Mouse (Mus musculus) adrenal gland, postnatal 14 days (tissue): Measurements from ENCODE around the gene Lhx2. TPM values are rescaled to one million over a fixed set of nuclear protein-coding genes. Genes with fewer than 3 reads are reported as not detected.

Source experiments
- DNase-seq: peaks from one replicate; pipeline ENCODE4 v3.0.0; 2021; ENCODE audit warnings: mixed read lengths
- total RNA-seq: library from RNA; stranded (reverse); gene quantifications from 2 replicates; pipeline ENCODE4 v1.2.3, GENCODE M21; 2021

The Lhx2 gene
- total RNA-seq, 1 experiment from 2014 or later = 1.0 TPM

- DNase-seq = no peak
These were observed 8.0 kb downstream of the Lhx2 start for GRCm38 (mm10) chr2:38346881-38347764.

GRCm38 (mm10) chr2:38347811-38348551 is 8.9 kb downstream of the Lhx2 start:
- peak; percentile 17 for DNase-seq

GRCm38 (mm10) chr2:38348660-38349420 is 9.8 kb downstream of the Lhx2 start:
- DNase-seq = no peak

DNA sequence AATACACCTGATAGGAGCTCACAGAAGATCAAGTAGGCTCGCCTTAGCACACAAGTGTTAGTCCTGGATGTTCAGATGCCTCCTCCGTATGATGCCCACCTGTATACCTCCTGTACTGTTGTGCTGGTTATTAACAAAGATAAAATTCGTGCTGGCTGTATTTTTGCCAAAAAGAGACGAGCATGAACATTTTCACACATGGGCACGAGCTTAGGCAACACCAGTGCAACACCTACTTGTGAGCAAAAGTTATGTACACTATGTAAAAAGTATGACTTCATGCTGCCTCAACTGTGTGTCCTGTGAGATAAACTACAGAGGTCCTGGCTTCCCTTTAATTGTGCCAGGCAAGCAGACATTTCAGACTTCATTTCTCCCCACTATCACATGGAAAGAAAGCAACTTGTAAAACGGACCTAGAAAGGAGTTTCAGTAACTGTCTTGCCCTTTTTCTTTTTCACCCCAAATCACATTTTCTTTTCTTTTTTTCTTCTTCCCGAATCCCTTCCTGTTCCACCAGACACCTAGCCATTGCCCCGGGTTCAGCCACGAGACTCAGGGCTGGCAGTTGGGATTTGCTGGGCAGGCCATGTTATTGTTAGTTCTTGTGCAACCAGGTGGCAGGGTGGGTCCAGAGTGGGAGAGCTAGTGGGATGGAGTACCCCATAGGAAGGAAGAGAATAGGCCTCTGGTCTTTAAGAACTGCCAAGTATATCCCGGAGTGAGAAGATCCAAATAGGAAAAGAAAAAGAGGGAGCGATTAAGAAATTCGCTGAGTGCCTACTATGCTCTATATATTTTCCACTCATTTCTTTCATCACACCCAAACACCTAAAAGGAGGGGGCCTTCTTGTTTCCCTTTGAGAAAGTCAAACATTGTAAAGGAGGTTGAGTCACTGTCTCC is 10.6 kb downstream of the Lhx2 start:
- DNase-seq = no peak

- no peak for DNase-seq
These were observed 11.3 kb downstream of the Lhx2 start for GRCm38 (mm10) chr2:38350386-38350785.

DNA sequence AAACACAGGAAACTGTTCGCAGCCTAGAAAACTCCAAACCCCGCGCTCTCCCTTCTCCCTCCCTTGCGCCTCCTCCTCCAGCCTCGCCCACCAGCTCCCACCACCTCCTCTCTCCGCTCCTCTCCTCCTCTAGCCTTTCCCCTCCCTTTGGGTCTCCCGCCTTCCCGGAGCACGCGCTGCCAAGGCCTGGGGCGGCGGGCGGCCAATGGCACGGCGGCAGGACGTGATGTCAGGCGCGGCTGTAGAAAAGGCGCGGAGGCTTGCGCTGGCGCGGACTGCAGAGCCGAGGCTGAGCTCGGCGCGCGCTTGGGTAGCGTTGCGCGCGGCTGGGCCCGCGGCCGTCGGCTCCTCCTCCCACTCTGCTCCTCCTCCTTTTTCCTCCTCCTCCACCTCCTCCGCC is 11.7 kb downstream of the Lhx2 start:
- peak; percentile 78 for DNase-seq

DNA sequence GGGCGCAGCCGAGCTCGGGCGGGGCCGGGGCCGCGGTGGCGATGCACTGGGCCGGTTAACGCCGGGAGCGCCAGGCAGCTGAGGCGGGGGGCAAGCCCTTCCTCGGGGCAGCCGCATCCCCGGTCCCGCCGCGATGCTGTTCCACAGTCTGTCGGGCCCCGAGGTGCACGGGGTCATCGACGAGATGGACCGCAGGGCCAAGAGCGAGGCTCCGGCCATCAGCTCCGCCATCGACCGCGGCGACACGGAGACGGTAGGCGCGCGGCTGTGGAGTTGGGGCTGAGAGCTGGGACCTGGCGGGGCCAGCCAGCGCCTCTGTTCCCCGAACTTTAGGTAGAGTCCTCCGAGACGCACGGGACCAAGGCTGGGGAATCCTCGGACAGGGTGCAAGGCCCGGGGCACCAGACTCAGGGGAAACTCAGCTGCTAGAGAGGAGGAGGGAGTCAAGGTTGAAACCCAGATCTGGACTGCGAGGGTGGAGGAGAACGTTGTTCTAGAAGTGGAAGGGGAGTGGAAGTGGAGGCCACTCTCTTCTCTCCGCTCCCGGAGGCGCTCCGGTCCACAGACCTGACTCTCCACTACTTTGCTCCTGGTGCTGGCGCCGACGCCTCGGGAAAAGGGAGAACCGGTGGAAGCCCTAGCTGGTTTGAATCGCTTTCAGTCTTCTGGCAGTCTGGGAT is 12.7 kb downstream of the Lhx2 start:
- peak; percentile 17 for DNase-seq

DNA sequence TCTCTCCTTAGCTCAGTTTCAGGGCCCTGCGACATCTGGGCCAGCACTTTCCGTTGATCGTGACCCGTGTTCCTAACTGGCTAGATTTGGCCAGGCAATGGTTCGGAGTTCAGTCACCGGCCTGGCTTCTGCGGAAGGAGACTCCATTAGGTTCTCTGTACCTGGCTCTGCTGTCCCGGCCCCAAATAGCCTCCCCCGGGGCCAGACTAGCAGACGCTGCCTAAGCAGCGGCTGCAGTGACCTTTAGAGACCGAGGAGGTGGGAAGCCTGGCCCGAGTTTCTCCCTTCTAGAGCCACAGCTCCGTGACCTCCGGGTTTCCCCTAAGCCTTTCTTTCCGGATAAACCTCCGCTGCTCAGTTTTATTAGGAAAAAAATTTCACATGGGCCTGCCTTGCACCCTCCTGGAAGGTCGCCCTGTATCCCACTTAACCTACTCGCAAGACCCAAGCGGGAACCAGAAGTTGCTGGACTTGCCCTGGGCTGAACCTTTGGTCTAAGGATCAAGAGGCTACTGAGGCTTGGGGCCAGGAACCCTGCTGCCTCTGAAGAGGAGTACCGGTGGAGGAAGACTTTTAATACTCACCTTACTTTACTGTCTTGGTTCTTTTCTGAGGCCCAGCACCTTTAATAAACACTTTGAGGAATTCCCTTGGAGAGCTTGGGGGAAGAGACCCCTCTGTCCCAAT is 13.4 kb downstream of the Lhx2 start:
- DNase-seq = no peak

DNA sequence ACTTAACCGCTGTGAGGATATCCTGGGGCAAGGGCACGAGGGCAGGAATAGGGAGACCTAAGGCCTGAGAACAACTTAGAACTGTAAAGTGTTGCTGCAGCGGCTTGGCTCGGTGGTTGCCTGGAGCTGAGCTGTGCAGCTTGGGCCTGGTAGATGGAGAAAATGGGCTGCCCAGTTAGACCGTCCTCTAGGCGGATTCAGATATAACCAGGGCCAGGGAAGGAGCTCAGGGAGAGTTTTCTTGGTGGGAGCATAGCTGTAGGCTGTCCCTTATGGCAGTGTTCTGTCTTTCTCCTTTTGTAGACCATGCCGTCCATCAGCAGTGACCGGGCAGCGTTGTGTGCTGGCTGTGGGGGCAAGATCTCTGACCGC is 13.9 kb downstream of the Lhx2 start:
- no peak for DNase-seq

GRCm38 (mm10) chr2:38353664-38354063 is 14.6 kb downstream of the Lhx2 start:
- no peak for DNase-seq

- DNase-seq = no peak
These were observed 15.2 kb downstream of the Lhx2 start for GRCm38 (mm10) chr2:38354179-38354716.

- no peak for DNase-seq
These were observed 15.8 kb downstream of the Lhx2 start for GRCm38 (mm10) chr2:38354717-38355510.

DNA sequence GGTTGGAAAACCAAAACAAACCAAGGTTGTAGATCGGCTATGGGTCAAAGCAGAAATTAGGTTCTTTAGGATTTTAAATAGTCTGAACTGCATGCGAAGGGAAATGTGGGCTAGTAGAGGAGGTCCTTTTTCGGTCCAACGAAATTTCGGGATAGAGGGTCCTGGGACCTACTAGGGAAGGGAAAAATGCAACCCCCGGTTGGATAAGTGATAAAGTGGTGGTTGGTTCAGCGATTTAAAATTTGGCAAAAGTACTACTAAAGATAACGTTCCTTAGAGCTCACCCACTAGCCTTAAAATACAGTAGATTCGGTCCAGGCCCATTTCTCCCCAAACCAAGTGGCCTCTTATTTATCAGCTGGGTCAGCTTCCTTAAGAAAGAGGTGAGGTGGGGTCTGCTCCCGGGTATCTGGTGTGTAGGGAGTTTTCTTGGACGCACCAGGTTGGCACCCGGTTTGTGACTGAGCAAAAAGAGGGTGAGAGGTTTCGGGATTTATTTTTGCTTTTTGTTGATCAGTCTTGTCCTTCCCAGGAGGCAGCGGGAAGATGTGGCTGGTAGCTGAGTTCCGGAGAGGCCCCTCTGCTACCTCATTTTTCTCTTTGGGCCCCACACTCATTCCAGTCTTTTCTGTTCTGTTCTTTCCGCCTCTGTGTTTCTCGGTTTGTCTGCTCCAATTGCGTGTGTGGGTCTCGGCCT is 16.8 kb downstream of the Lhx2 start:
- DNase-seq = no peak

- no peak for DNase-seq
These were observed 17.6 kb downstream of the Lhx2 start for GRCm38 (mm10) chr2:38356428-38357260.

GRCm38 (mm10) chr2:38357294-38358246 is 18.5 kb downstream of the Lhx2 start:
- DNase-seq = no peak

DNA sequence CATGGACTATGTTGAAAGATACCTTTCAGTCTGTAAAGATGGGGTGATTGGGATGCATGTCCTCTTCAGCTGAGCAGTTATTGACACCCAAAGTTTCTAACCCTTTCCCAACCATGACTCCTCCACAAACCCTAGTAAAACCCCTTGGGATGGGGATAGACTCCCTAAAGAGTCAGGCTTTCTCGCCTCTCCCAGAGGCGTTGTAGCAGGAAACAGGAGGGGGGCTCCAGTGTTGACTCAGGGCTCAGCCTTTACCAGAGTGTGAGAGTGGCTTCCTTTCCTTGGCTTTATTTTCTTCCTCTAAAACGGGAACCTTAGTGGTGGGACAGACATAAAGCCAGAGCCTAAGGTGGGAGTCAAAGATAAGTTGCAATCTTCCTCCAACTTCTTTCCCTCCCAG is 19.5 kb downstream of the Lhx2 start:
- no peak for DNase-seq

GRCm38 (mm10) chr2:38359186-38359585 is 20.1 kb downstream of the Lhx2 start:
- no peak for DNase-seq
